Mouse (Mus musculus): ENCODE measurements around the gene Gm20517.
"Not testable (repeated sequence)": the region's sequence is repeated elsewhere in the genome, so short reads cannot be mapped to it uniquely, and the experiment has no call there.

Gene Gm20517

DNA sequence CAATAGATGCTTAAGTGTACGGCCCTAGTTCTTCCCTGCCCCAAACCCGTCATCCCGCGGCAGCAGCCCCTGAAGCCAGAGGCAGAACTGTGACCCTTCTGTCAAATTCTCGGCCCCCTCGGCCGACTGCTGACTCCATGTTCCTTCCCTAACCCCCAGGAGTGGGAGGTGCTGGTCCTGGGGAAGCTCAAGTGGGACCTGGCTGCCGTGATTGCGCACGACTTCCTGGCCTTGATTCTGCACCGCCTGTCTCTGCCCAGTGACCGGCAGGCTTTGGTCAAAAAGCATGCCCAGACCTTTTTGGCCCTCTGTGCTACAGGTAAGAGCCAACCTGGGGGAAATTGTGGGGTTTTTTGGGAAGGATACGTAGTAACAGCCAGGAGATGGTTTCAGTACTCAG lies 14.1 kb upstream of the Gm20517 start:
- no peak for DNase-seq

DNA sequence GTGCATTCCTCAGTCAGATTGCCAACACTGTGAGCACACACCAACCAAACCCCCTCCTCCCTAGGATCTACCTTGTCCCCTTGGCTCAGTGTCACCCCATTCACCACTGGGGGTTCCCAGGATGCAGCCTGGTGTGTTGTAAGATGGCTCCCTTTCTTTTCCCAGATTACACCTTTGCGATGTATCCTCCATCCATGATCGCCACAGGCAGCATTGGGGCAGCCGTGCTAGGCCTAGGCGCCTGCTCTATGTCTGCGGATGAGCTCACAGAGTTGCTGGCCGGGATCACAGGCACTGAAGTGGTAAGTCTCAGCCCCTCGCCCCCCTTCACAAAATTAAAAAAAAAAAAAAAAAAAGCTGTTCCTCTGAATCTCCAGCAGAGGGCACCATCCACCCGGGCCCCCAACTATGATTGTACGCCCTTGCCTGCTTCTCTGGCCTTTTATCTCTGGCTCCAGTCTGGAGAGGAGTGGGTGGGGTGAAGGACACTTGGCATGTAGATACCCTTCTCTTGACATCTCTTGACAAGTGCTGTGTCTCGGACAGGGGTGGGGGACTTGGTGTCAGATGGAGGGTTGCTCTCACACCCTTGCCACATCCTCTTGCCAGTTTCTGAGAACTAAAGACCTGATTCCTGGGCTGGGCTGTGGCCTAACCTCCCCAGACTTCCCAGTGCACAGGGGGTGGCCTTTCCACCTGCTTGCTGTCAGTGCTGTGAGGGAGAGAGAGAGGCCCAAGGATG lies 13.4 kb upstream of the Gm20517 start:
- peak; percentile 31 for DNase-seq

DNA sequence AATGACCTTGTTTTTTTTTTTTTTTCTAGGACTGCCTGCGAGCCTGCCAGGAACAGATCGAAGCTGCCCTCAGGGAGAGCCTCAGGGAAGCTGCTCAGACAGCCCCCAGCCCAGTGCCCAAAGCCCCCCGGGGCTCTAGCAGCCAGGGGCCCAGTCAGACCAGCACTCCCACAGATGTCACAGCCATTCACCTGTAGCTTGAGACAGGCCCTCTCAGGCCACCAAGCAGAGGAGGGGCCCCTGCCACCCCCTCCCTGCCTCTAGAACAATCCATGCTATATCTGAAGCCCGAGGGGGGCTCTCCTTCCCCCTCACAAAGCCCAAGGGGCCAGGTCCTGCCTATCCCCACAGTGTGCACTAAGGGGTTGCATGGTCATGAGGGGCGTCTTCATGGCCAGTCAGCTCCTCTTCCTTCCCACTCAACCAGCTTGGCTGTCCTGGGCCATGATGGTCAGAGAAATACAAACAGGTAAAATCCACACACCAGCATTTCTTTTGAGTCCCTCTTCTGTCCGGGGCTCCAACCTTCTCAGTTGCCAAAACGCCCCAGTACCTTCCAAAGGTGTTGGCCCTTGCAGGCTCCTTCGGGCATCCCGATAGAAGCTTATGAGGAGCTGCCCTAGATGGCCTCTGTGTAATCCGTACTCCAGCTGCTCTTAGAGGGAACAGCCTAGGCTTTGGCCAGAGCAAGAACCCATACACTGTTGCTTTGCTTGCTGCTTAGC lies 12.6 kb upstream of the Gm20517 start:
- DNase-seq = not testable (repeated sequence)

DNA sequence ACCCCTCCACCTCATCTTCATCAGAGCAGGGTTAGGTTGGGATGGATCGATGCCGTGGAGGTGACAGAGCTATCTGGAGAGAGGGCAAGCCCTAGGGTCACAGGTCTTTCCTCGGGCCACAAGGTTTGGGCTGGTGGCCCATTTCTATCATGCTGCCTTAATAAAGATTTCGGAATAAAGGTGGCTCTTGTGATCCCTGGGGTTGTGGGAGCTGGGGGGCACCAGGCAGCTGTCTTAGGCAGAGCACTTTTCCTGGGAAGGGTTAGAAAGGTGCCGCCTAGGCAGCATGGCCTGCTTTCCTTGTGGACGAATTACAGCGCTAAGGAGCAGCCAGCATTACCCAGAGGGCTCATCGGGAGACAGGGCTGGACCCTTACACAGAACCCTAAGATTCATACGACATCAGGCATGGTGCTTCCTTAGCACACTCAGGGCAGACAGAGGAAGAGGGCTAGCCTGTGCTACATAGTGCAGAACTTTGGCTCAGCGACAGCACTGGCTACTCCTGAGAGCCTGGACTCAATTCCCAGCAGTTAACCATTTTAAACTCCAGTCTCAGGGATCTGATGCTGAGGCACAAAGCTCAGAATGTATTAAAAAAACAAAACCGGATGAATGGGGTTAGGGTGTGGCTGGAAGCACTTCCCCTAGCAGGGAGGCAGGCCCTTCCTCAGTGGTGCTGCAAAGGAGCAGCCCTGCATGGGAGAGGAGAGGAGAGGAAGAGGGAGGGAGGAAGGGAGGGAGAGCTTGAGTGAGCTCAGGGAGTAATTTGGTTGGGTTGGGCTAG lies 11.7 kb upstream of the Gm20517 start:
- DNase-seq = peak; percentile 21

DNA sequence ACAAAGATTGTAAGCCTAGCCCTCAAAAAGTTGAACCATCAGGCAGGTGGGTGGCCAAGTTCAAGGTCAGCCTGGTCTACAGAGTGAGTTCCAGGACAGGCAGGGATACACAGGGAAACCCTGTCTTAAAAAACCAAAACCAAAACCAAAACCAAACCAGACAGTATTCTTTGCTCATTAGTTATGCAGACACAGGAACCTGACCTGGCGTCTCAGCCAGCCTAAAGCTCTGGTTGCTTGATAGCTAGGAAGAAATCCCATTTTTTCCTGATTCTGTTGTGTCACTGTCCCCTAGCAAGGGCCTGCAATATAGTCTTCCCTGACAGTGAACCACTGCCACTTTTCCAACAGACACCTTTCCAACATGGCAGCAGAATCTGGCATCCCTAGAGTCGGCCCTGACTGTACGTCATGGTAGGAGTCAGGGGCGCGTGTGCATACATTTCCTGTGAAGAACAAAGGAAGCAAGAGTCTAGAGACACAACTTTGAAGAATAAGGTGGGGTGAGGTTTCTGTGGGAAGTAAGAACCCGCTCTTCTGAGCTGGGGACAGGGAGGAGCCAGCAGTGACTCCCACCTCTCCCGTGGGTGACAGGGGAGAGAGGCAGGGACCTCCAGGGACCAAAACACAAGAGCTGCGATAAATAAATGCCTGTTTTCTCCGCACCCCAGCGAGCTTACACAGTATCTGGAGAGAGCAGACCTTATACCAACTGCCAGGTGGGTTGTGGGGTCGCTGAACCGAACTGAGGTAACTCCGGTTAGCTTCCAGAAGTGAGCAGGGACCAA lies 10.6 kb upstream of the Gm20517 start:
- no peak for DNase-seq

DNA sequence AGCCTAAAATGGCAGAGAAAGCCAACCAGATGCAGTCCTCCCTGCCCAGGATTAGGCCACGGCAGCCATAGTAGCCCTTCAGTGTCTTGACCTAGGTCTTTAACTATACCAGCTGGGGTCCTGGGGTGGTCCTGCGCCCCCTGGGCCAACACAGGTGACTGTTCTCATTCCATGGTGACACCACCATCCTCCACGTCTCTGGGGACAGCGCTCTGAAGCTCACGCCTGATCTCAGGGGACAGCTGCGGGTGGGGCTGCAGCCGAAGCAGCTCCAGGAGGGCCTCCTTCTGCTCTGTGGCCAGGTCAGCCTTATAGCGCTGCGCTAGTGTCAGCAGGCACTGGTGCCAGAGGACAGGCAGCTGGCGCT lies 10.0 kb upstream of the Gm20517 start:
- DNase-seq = no peak

DNA sequence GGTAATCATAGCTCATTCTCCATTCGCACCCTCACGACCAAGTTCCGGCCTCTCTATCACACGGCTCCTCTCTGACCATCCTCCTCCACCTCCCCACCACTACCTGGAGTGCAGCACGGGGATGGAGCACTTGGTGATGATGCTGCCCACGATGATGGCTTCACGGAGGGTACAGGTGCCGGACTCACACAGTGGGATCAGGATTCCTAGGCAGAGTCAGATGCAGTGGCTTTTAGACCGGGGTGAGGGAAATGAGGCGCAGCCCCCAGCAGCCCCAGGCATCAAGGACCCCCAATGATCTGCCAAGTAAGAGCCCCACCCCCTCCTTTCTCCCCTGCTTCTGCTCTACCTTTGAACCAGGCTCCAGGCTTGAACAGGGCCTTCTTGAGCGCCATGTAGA lies 9.1 kb upstream of the Gm20517 start:
- no peak for DNase-seq

DNA sequence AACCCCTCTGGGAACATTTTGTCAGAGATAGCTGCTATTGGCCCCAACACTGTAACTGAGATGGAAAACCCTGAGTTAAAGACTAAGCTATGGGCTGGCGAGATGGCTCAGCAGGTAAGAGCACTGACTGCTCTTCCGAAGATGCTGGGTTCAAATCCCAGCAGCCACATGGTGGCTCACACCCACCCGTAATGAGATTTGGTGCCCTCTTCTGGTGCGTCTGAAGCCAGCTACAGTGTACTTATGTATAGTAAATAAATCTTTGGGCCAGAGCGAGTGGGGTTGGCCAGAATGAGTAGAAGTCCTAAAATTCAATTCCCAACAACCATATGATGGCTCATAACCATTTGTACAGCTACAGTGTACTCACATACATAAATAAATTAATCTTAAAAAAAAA lies 5.2 kb upstream of the Gm20517 start:
- DNase-seq = no peak

DNA sequence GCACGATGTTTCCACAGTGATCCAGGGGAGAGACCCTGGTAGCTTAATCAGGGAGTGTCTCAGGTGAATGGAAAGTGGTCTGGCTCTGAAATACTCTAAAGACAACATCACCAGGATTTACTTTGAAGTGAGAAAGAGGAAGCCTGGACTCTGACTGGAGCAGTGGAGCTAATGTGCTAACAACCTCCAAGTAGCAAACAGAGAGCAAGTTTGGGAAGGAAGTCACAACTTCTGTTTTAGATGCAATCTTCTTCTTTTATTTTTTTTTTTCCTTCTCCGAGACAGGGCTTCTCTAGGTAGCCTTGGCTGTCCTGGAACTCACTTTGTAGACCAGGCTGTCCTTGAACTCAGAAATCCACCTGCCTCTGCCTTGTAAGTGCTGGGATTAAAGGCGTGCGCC lies 2.2 kb upstream of the Gm20517 start:
- no peak for DNase-seq

DNA sequence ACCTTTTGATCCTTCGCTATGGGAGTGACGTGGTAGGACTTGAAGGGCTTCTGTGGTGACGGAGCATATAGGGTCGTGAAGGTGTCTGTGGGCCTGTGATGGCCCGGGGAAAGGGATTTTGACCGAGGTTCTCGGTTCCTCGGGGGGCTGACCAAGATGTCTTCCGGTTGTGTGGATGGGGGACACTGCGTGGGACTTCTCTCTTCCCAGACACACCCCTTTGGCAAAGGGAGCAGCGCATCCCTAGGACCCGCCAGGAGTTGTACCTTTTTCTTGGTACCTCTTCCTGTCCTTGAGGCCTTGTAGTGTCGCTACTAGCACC lies 233 bp downstream of the Gm20517 start:
- DNase-seq = no peak

DNA sequence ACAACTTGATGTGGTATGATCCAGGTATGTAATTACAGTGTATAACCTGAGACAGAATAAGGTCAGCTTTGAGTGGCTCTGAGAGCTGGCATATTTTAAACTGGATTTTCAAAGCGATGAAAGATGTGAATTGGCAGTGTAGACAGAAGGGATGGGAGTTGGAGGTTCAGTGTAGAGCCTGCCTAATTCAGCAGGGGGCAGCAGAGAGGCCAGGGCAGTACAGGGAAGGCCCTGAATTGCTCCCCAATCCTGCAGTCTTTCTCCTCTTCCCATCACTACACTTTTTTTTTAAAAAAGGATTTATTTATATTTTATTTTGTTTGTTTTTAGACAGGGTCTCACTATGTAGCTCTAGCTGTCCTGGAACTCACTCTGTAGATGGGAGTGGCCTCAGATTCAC lies 2.6 kb downstream of the Gm20517 start:
- no peak for DNase-seq

DNA sequence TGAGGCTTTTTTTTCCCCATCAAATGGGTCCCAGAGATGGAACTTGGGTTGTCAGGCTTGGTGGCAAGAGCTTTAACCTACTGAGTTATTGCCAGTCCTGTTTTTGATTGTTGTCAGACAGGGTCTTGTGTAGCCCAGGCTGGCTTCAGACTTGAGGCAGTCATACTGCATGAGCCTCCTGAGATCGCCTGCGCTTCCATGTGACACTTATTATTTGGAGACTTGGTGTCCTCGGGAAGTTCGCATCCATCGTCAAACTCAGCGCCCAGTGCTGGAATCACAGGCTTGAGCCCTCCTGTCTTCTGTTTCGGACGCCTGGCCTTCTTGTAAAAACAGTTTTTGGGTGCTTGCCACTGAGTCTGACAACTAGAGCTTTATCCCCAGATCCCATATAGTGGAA lies 4.7 kb downstream of the Gm20517 start:
- no peak for DNase-seq

DNA sequence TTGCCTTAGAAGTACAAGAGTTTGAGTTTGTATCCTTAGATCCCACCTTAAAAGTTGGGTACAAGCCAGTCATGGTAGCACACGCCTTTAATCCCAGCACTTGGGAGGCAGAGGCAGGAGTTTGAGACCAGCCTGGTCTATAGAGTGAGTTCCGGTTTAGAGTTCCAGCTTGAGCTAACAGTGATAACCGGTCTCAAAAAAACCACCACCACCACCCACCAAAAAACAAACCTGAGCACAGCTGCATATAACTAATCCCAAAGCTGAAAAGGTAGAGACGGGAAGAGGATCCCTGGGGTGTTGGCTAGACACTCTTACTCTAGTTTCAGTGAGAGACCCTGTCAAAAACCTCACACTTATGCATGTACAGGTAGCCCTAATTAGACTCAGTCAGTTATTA lies 5.3 kb downstream of the Gm20517 start:
- DNase-seq = no peak

DNA sequence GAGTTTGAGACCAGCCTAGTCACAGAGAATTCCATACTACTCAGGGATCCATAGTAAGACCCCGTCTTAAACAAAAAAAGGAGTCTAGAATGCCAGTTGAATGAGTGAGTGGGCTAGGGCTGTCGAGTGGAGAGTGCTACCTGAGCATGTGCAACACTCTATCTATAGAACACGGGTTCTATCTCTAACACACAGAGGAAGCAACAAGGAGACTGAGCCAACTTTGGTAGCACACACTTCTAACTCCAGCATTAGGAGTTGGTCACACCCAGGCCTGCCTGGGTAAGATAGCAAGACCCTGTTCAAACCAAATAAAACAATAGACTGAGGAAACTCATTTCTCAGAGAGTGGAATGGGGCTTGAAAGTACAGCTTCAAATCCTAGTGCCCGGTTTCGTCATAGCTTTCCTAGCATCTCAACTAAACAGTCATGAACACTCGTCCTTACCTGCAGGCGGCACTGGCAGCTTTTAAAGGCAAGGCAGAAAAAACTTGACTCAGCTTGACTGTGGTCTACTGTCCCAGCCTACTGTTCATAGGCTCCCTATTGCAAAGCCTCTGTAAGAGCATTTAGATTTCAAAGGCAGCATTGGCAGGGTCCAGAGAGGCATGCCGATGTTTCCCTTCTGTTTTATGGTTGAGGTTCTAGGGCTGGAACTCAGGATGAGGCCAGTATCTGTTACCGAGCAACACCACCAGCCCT lies 6.4 kb downstream of the Gm20517 start:
- no peak for DNase-seq

DNA sequence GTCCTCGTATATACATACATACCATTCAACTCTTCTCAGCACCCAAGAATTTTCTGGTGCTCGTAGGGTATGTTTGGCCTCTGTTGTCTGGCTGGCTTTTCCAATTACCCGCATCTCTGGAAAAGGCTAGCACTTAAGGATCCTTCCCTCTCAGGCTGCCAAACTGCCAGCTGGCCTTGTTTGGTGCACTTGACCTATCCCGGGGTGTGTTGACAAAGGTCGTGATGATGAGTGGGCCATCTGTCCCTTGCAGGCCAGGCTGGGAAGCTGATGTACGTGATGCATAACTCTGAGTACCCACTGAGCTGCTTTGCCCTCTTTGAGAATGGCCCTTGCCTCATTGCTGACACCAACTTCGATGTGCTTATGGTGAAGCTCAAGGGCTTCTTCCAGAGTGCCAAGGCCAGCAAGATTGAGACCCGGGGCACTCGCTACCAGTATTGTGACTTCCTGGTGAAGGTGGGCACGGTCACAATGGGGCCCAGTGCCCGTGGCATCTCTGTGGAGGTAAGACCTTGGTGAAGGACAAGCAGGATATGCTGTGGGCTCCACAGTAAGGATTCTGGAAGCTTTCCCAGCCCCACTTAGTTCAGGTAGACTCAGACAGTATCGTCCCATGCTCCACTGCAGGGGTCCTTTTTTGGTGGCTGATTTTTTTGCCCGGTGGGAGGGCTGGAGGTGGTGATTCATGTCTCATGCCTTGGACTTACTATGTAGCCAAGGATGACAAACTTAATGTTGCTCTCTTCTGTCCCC lies 7.3 kb downstream of the Gm20517 start:
- DNase-seq = no peak

DNA sequence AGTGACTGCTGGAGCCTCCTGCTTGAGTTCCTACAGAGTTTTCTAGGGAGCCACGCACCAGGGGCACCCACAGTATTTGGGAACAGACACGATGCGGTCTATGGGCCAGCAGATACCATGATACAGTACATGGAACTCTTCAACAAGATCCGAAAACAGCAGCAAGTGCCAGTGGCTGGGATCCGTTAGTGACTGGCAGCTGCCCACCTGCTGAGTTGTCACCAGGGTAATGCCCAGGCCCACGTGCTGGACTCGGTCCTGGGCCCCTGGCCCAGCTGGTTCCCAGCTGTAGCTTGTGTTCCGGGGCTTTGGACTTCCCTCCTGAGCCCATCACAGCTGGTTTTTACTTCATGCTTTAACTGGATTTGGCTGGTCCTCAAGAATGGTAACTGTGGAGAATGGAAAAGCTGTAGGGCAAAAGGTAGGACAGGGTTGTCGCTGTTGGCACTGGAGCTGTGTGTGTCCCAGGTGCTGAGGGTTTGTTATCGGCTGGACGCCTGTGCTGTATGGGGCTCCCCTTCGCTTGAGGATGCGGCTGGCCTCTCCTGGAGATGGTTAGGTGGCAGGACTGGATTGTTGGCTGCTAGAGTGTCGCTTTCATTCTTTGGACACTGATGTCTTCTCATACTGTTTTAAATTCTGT lies 11.6 kb downstream of the Gm20517 start:
- DNase-seq = no peak

DNA sequence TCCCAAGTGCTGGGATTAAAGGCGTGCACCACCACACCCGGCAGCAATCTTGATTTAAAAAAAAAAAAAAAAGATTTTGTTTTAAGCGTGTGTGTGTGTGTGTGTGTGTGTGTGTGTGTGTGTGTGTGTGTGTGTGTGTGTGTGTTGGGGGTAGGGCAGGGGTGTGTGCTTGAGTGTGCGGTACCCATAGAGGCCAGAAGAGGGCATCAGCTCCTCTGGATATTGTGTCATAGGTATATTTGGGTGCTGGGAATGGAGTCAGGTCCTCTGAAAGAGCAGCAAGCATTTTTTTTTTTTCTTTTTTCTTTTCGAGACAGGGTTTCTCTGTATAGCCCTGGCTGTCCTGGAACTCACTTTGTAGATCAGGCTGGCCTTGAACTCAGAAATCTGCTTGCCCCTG lies 13.2 kb downstream of the Gm20517 start:
- not testable (repeated sequence) for DNase-seq

DNA sequence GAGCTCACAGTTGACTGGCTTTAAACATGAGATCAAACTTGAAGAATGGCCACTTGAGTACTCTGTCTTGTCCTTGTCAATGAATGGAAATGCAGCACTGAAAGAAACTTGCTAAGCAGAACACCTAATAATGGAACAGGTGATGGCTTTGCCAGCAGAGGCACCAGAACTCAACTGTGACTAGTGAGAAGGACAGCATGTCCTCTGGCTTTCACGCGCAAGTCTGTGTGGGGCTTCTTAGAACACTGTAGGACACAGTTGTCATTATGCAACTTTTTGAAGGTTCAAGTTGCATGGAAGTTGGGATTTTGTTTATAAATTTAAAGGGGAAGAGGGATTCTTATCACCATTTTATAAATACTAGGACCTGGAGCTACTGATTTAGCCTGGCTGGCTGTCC lies 13.7 kb downstream of the Gm20517 start:
- DNase-seq = no peak

DNA sequence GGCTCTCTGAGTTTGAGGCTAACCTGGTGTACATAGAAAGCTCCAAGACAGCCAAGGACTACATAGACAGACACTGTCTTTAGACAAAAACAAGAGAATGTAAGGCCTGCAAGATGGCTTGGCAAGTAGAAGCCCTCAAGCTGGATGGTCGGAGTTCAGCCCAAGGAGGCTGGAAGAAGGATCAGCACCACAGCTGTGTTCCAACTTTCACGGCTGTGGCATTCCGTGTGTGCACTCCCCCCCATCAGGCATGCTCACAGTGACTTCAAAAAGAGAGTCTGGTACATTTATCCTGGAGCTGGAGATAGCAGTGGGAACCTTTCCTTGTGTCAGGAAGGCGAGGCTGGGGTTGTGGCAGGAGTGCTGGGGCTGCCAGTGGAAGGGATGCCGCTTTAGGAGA lies 14.6 kb downstream of the Gm20517 start:
- no peak for DNase-seq

DNA sequence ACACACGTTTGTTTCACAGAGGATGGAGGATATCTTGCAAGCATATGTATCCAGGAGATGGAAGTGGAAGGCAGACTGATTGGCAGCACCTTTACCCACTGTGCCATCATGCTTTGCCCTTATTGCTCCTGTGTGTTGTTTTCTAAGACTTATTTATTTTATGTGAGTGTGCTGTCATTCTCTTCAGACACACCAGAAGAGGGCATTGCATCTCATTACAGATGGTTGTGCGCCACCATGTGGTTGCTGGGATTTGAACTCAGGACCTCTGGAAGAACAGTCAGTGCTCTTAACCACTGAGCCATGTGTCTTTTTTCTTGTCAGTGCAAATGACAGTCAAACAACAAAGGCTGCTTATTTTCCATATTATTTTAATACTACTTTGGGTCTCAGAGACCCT lies 16.4 kb downstream of the Gm20517 start:
- DNase-seq = no peak

Data from kidney, adult 11 months (tissue).